Mouse (Mus musculus) limb, embryonic 15.5 days (tissue): ENCODE measurements around the gene Col5a3. TPM values are rescaled to one million over a fixed set of nuclear protein-coding genes. Genes with fewer than 3 reads are reported as not detected.

Experiments used
- ATAC-seq: fragments of 200-750 bp; cut with Nextera tagmentation; 2 replicates; pipeline ENCODE4 v1.8.0; 2017; ENCODE audit warnings: low read depth, moderate TSS enrichment; ENCODE audit not compliant: insufficient number of reproducible peaks, low FRiP score, low TSS enrichment
- H3K27ac ChIP-seq: fragments of 300-500 bp; sonication (generic); 2 replicates; pipeline ENCODE4 v1.5.1; 2015; ENCODE audit warnings: moderate library complexity, mild to moderate bottlenecking, inconsistent platforms
- H3K27me3 ChIP-seq: fragments of 300-500 bp; sonication (generic); 2 replicates; pipeline ENCODE4 v1.6.1; 2015; ENCODE audit warnings: inconsistent platforms
- H3K36me3 ChIP-seq: fragments of 300-500 bp; sonication (generic); 2 replicates; pipeline ENCODE4 v1.6.1; 2015; ENCODE audit warnings: inconsistent platforms
- H3K4me1 ChIP-seq: fragments of 300-500 bp; sonication (generic); 2 replicates; pipeline ENCODE4 v1.6.1; 2015; ENCODE audit warnings: inconsistent platforms
- H3K4me2 ChIP-seq: fragments of 300-500 bp; sonication (generic); 2 replicates; pipeline ENCODE4 v1.6.1; 2015; ENCODE audit warnings: mild to moderate bottlenecking, inconsistent platforms
- H3K4me3 ChIP-seq: fragments of 300-500 bp; sonication (generic); 2 replicates; pipeline ENCODE4 v1.5.1; 2015; ENCODE audit warnings: mild to moderate bottlenecking, inconsistent platforms
- H3K9ac ChIP-seq: fragments of 300-500 bp; sonication (generic); 2 replicates; pipeline ENCODE4 v1.6.1; 2015; ENCODE audit warnings: inconsistent platforms
- H3K9me3 ChIP-seq: fragments of 300-500 bp; sonication (generic); 2 replicates; pipeline ENCODE4 v1.6.1; 2016; ENCODE audit warnings: inconsistent platforms
- WGBS: fragments of 180-500 bp; shearing (Covaris S2); methylation state at CpG from one replicate; pipeline ENCODE4 v1.1.7; 2015; 5-methylcytosine and 5-hydroxymethylcytosine counted together
- polyA plus RNA-seq: library from polyadenylated mRNA; unstranded; fragments of >200 nt; fragmentation: Nextera tagmentation; extraction: Ambion mirVana; gene quantifications from 2 replicates; pipeline ENCODE4 v1.2.1, GENCODE M21; 2015

Gene Col5a3
- polyA plus RNA-seq, 1 experiment from 2014 or later: 8.0 TPM

GRCm38 (mm10) chr9:20726134-20726858 lies 88.6 kb downstream of the Col5a3 start:
- peaks cover 23% of the 10 kb centered on the region for H3K4me1 ChIP-seq
- H3K27me3 ChIP-seq: peaks cover 74% of the 10 kb centered on the region
- no peaks in the 10 kb centered on the region for H3K9me3 ChIP-seq
- no peak overlapping the region for H3K27ac ChIP-seq
- H3K4me2 ChIP-seq: peak overlapping the region; percentile 97
- 0 out of 2 replicates have a peak overlapping the region, but pooled peaks have one; percentile 28 for H3K9ac ChIP-seq
- 2% methylated on average over 42 of the region's 42 CpGs for WGBS
- ATAC-seq: no peak
- H3K36me3 ChIP-seq: no peaks in the 10 kb centered on the region
- H3K4me3 ChIP-seq: peak overlapping the region; percentile 48

GRCm38 (mm10) chr9:20721582-20721981 lies 93.3 kb downstream of the Col5a3 start:
- no peaks in the 10 kb centered on the region for H3K36me3 ChIP-seq
- ATAC-seq: no peak
- no peak overlapping the region for H3K4me2 ChIP-seq
- peaks cover 7% of the 10 kb centered on the region for H3K4me1 ChIP-seq
- no peak overlapping the region for H3K9ac ChIP-seq
- H3K27me3 ChIP-seq: peaks cover 32% of the 10 kb centered on the region
- H3K27ac ChIP-seq: no peak overlapping the region
- 36% methylated on average over 2 of the region's 2 CpGs for WGBS
- H3K9me3 ChIP-seq: no peaks in the 10 kb centered on the region
- H3K4me3 ChIP-seq: no peak overlapping the region

Other genes with a start within 250 kb of the Col5a3 start
- gene Zfp846, start 233.8 kb downstream of the Col5a3 start, polyA plus RNA-seq: 16.8 and 18.9 TPM in 2 replicates
- 332 and 370 TPM in 2 replicates for gene Ubl5, start 172.2 kb downstream of the Col5a3 start, polyA plus RNA-seq
- gene Fbxl12, start 170.3 kb downstream of the Col5a3 start, polyA plus RNA-seq: 19.2 and 20.0 TPM in 2 replicates
- gene Pin1, start 163.0 kb downstream of the Col5a3 start, polyA plus RNA-seq: 43.7 and 46.7 TPM in 2 replicates
- 9.3 and 9.7 TPM in 2 replicates for gene Olfm2, start 68.7 kb downstream of the Col5a3 start, polyA plus RNA-seq
- gene Rdh8, start 3.4 kb upstream of the Col5a3 start, polyA plus RNA-seq: not detected in 2 replicates
- gene A230050P20Rik, start 53.6 kb upstream of the Col5a3 start, polyA plus RNA-seq: 9.5 and 11.8 TPM in 2 replicates
- gene Angptl6, start 64.7 kb upstream of the Col5a3 start, polyA plus RNA-seq: 4.6 and 5.0 TPM in 2 replicates
- gene Ppan, start 73.1 kb upstream of the Col5a3 start, polyA plus RNA-seq: 86.9 and 88.6 TPM in 2 replicates
- 303 and 319 TPM in 2 replicates for gene Eif3g, start 83.6 kb upstream of the Col5a3 start, polyA plus RNA-seq
- 79.7 and 82.3 TPM in 2 replicates for gene Dnmt1, start 144.8 kb upstream of the Col5a3 start, polyA plus RNA-seq
- gene S1pr2, start 161.7 kb upstream of the Col5a3 start, polyA plus RNA-seq: 62.0 and 65.1 TPM in 2 replicates
- gene Mrpl4, start 187.7 kb upstream of the Col5a3 start, polyA plus RNA-seq: 112 and 116 TPM in 2 replicates
- 23.4 and 24.4 TPM in 2 replicates for gene Icam1, start 200.9 kb upstream of the Col5a3 start, polyA plus RNA-seq
- gene Icam4, start 214.3 kb upstream of the Col5a3 start, polyA plus RNA-seq: 0.96 and 3.0 TPM in 2 replicates
- 0.05 and 0.21 TPM in 2 replicates for gene Icam5, start 217.0 kb upstream of the Col5a3 start, polyA plus RNA-seq